Mouse (Mus musculus): ENCODE results near the gene G430095P16Rik. TPM values are rescaled to one million over a fixed set of nuclear protein-coding genes. Genes with fewer than 3 reads are reported as not detected.

G430095P16Rik gene
- polyA plus RNA-seq, 1 experiment from 2014 or later, result 1.1 TPM

DNA sequence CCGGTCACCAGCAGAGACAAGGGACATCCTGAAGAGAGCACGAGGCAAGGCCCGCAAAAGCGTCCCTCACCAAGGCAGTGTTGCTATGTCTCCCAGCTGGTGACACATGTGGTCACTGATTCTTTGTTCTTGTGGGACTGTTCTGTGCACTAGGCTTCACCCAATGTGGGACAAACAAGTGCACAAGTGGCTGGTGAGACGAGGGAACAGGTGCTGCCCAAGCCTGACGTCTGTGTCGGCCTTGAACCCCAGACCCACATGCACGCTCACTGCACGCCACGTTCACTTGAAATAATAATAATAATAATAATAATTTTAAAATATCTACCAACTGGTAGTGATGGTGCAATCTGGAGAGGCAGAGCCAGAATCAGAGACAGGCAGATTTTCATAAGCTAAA lies 36.9 kb downstream of the G430095P16Rik start:
- Histone ChIP-seq H3K36me3 (no peaks in the 10 kb centered on the region), H3K4me3 (no peak overlapping the region), H3K27me3 (ENCODE audit: low read depth, poor library complexity, severe bottlenecking) (peaks cover 100% of the 10 kb centered on the region), H3K4me1 (peaks cover 10% of the 10 kb centered on the region), H3K9me3 (replicated peaks) (no peaks in the 10 kb centered on the region), H3K27ac (replicated peaks) (no peak overlapping the region)
- no peak for DNase-seq (ENCODE audit: low spot score)
- WGBS, result 88% methylated on average over 10 of the region's 10 CpGs

DNA sequence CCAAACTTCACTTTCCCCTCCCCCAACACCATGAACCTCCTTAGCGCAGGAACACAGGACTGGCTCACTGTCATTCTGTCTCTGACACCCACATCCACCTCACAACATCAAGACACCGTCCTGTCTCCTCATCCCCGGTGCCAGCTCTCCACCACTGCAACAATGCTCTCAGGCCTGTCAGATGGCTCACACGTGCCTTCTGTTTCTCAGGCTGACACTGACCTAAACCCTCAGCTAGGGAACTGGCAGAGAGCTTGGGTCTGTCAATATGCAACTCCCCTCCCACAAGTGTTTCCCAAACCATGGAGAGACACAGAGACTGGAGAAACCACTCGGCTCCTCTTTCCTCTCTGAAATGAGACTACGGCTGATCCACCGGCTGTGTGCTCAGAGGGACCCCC lies 37.6 kb downstream of the G430095P16Rik start:
- peaks cover 100% of the 10 kb centered on the region for H3K27me3 ChIP-seq (ENCODE audit: low read depth, poor library complexity, severe bottlenecking)
- peaks cover 17% of the 10 kb centered on the region for H3K4me1 ChIP-seq
- H3K4me3 ChIP-seq, result no peak overlapping the region
- no peak for DNase-seq (ENCODE audit: low spot score)
- no peak overlapping the region for H3K27ac ChIP-seq (replicated peaks)
- H3K9me3 ChIP-seq (replicated peaks), result no peaks in the 10 kb centered on the region
- WGBS, result 51% methylated on average over 7 of the region's 7 CpGs
- no peaks in the 10 kb centered on the region for H3K36me3 ChIP-seq

DNA sequence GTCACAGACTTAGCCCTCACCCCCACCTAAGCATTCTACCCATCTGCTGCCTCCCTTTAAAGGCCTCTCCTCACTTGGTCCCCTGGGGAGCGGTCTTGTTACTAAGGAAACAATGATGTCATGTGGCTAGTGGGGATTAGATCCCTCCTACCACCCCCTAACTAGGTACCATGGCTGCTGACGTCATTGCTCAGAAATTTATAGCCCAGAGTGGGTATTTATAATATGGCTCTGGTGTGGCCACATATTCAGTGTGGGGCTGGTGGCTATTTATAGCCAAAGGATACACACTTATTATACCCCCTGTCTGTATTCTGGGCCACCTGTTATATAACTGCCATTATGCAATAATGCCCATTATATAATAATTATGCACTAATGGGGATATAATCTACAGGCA lies 38.1 kb downstream of the G430095P16Rik start:
- Histone ChIP-seq H3K9me3 (replicated peaks) (no peaks in the 10 kb centered on the region), H3K4me1 (peaks cover 22% of the 10 kb centered on the region), H3K36me3 (no peaks in the 10 kb centered on the region), H3K27me3 (ENCODE audit: low read depth, poor library complexity, severe bottlenecking) (peaks cover 100% of the 10 kb centered on the region), H3K4me3 (no peak overlapping the region), H3K27ac (replicated peaks) (no peak overlapping the region)
- no peak for DNase-seq (ENCODE audit: low spot score)
- 47% methylated on average over 2 of the region's 2 CpGs for WGBS

DNA sequence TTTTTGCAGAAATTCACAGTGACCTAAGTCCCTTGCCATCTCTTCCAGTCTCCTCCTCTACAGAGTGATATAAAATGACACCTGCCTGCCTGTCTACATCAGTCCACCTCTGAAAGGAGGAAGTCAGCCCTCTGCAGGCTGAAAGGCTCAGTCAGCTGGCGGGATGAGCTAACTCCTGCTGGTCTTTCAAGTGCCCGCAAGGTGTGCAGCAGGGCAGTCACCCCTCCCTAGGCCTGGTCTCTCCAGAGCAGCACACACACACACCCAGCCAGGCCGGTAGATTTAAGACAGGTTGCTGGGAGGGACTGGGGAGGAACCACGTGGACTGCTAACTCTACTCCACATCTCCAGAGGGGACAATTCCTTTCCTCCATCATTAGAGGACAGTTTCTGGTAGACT lies 41.3 kb downstream of the G430095P16Rik start:
- no peak for DNase-seq (ENCODE audit: low spot score)
- H3K27ac ChIP-seq (replicated peaks), result no peak overlapping the region
- H3K4me1 ChIP-seq, result peaks cover 26% of the 10 kb centered on the region
- H3K36me3 ChIP-seq, result no peaks in the 10 kb centered on the region
- WGBS, result 59% methylated on average over 4 of the region's 4 CpGs
- no peaks in the 10 kb centered on the region for H3K9me3 ChIP-seq (replicated peaks)
- H3K27me3 ChIP-seq (ENCODE audit: low read depth, poor library complexity, severe bottlenecking), result peaks cover 100% of the 10 kb centered on the region
- no peak overlapping the region for H3K4me3 ChIP-seq

DNA sequence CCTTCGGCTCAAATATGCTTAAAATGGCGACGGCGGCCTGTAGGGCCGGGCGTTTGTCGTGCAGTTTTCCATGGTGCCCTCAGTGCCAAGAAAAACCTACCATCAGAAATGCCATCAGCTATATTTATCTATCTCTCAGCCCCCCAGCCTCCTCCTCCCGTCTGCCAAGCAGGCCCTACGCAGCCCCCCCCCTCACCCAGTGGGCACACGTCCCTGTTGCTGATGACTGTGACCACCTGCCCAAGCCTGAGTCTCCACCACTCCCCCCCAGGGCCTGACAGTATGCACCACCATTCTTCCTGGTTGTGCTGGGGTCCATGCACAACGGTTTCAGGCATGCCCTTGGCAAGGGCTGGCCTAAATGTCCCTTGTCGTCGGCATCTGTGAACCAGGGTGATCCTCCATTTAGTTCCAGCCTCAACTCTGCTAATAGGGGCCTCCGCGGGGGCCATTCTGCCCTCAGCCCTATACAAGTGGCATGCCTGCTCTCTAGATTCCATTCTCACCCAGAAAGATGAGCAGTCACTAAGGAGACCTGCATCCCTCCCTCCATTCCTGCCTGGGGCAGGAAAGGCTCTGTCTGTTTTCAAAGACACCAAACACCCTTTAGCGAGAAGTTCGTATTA lies 42.2 kb downstream of the G430095P16Rik start:
- DNase-seq (ENCODE audit: low spot score), result no peak
- H3K27ac ChIP-seq (replicated peaks), result no peak overlapping the region
- 80% methylated on average over 17 of the region's 17 CpGs for WGBS
- no peak overlapping the region for H3K4me3 ChIP-seq
- peaks cover 100% of the 10 kb centered on the region for H3K27me3 ChIP-seq (ENCODE audit: low read depth, poor library complexity, severe bottlenecking)
- H3K36me3 ChIP-seq, result no peaks in the 10 kb centered on the region
- H3K4me1 ChIP-seq, result peaks cover 26% of the 10 kb centered on the region
- H3K9me3 ChIP-seq (replicated peaks), result no peaks in the 10 kb centered on the region

DNA sequence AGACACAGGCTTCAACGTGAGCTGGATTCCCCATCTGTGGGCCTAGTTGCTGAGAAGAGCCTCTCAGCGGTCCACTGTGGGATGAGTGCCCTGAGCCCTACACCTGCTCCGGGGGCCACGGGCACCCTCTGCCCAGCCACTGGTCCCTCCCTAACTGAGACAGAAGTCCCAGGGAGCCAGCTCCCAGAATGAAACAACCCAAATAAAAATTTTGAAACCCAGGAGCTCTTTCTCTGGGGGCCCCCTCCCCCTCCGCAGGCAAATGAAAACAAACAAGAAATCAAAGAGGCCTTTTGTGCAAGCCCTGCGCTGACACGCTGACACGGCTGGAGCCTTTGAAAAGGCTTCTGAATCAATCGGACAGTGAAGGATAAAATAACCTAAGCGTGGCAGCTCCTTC lies 42.8 kb downstream of the G430095P16Rik start:
- Histone ChIP-seq H3K27me3 (ENCODE audit: low read depth, poor library complexity, severe bottlenecking) (peaks cover 100% of the 10 kb centered on the region), H3K36me3 (no peaks in the 10 kb centered on the region), H3K27ac (replicated peaks) (no peak overlapping the region), H3K4me3 (no peak overlapping the region), H3K9me3 (replicated peaks) (no peaks in the 10 kb centered on the region), H3K4me1 (peaks cover 28% of the 10 kb centered on the region)
- WGBS, result 16% methylated on average over 10 of the region's 10 CpGs
- no peak for DNase-seq (ENCODE audit: low spot score)

DNA sequence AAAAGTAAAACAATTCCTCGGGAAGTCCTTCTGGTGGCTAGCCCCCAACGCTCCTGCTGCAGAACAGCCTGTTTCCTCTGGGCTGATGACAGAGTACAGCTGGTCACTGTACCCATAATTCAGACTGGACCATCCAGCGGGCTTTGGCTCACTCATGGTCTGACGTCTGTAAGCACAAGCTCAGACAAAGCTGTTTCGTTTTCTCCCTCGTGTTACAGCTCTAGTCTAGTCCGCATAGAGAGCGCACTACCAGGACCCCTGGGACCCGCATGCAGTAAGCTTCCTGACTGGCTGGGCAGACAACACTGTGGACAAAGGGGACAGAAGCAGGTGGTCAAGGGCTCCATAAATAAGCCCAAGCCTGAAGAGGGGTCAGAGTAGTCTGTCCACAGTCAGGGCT lies 43.6 kb downstream of the G430095P16Rik start:
- no peak overlapping the region for H3K27ac ChIP-seq (replicated peaks)
- 56% methylated on average over 9 of the region's 9 CpGs for WGBS

DNA sequence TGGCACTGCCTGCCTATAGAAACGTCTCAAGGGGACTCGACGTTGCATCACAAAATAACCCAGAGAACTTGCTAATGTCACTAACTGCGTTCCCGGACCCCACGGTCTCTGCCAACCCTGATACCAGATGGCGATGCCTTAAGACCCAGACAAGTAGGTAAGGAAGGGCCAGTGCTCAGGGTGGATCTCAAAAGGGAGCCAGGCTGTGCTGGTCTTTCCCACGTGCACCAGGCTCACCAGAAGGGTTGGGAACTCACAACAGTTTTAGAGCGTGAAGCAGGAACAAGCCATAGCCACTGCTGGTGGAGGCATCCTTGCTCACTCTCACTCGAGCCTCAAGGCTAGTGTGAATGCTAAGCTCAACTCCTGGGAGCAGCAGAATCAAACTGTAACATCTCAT lies 44.4 kb downstream of the G430095P16Rik start:
- Histone ChIP-seq H3K36me3 (no peaks in the 10 kb centered on the region), H3K27ac (replicated peaks) (no peak overlapping the region), H3K27me3 (ENCODE audit: low read depth, poor library complexity, severe bottlenecking) (peaks cover 100% of the 10 kb centered on the region), H3K4me3 (no peak overlapping the region), H3K9me3 (replicated peaks) (no peaks in the 10 kb centered on the region), H3K4me1 (peaks cover 29% of the 10 kb centered on the region)
- no peak for DNase-seq (ENCODE audit: low spot score)
- 82% methylated on average over 10 of the region's 10 CpGs for WGBS

More for the DNA sequence above, 43.6 kb downstream of the G430095P16Rik start:
- H3K4me1 ChIP-seq, result peaks cover 24% of the 10 kb centered on the region
- no peak overlapping the region for H3K4me3 ChIP-seq
- H3K36me3 ChIP-seq, result no peaks in the 10 kb centered on the region
- peaks cover 100% of the 10 kb centered on the region for H3K27me3 ChIP-seq (ENCODE audit: low read depth, poor library complexity, severe bottlenecking)
- H3K9me3 ChIP-seq (replicated peaks), result no peaks in the 10 kb centered on the region
- no peak for DNase-seq (ENCODE audit: low spot score)

DNA sequence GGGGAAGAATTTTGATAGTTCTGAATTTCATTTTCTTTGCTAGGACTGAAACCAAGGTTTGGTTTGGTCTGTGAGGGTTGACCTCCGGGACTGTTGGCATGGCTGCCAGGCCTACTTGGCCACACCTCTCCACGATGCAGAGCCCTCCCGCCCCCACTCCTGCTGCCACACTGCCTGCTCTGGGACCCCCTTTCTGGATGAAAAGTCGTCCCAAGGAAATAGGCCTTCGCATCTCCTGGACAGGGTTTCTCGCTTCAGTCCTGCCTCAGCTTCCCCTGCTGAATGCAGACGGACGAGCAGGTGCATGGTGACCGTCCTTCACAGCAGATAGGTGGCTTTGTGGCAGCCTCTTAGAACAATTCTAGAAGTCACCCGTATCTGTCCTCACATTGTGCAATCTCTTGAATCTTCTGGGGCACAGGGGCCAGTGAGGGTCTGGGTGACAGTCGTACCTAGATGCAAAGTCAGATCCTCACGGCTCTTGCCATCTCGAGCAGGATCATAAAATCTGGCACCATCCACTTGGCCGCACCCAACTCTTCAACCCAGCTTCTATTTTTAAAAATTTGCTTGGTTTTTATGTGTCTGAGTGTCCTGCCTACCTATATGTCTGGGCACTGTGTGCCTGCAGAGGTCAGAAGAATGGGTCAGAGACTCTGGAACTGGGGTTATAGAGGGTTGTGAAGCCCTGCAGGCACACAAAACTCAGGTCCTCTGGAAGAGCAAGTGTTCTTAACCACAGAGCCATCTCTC lies 45.7 kb downstream of the G430095P16Rik start:
- H3K4me3 ChIP-seq, result no peak overlapping the region
- DNase-seq (ENCODE audit: low spot score), result no peak
- no peaks in the 10 kb centered on the region for H3K36me3 ChIP-seq
- peaks cover 32% of the 10 kb centered on the region for H3K4me1 ChIP-seq
- H3K27ac ChIP-seq (replicated peaks), result no peak overlapping the region
- H3K9me3 ChIP-seq (replicated peaks), result no peaks in the 10 kb centered on the region
- 88% methylated on average over 14 of the region's 14 CpGs for WGBS
- peaks cover 100% of the 10 kb centered on the region for H3K27me3 ChIP-seq (ENCODE audit: low read depth, poor library complexity, severe bottlenecking)

DNA sequence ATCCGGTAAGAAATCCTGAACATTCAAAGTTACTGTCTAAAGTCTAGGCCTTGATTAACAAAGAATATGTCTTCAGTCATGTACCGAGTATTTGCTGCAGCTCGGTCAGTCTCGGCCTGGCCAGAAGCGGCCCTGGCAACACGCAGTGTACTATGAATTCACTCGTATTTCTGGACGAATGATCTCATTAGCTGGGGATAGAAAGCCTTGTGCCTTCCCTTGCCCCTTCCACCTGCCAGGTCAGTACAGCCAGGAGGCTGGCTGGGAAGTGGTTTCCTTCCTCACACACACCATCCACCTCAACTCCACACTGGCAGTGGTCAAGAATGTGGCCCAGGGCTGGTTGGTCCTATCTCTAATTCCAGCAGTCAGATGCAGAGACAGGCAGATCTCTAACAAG lies 46.5 kb downstream of the G430095P16Rik start:
- H3K9me3 ChIP-seq (replicated peaks), result no peaks in the 10 kb centered on the region
- no peak for DNase-seq (ENCODE audit: low spot score)
- H3K36me3 ChIP-seq, result no peaks in the 10 kb centered on the region
- no peak overlapping the region for H3K27ac ChIP-seq (replicated peaks)
- WGBS, result 85% methylated on average over 8 of the region's 8 CpGs
- peaks cover 100% of the 10 kb centered on the region for H3K27me3 ChIP-seq (ENCODE audit: low read depth, poor library complexity, severe bottlenecking)
- H3K4me3 ChIP-seq, result no peak overlapping the region
- H3K4me1 ChIP-seq, result peaks cover 40% of the 10 kb centered on the region

DNA sequence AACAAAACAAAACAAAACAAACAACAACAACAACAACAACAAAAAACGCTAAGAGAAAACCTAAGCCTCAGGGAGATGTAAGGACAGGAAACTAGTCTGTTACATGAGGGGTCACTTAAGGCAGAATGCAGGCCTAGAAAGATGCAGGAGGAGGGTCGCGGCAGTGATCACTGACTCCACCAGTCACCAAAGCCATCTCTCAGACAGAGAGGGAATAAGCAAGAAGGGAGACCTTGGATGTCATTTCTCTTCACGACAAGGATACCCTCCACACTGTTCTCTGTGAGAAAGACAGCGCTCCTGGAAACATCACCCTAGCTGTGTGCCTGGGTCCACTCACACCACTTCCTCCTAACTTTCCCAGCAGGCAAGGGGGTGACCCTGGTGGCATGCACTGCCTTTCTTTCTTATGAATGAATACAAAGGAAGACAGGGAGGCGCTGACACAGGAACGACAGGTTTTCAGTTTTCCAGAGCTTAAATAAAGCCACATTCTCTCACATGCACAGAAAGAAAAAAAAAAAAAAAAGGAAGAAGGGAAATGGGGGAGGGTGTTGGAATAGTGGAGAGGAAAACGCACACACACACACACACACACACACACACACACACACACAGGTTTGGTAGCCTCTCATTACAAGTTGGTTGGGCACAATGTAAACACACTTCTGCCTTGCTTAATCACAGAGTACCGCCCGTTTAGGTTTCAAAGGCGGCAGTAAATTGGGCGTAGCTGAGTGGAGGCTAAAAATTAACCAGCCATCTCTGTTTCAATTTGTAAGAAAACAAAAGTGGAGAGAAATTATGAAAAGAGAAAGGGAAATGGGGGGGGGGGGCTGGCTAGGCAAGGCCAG lies 47.5 kb downstream of the G430095P16Rik start:
- H3K27ac ChIP-seq (replicated peaks), result no peak overlapping the region
- 30% methylated on average over 12 of the region's 12 CpGs for WGBS
- H3K27me3 ChIP-seq (ENCODE audit: low read depth, poor library complexity, severe bottlenecking), result peaks cover 100% of the 10 kb centered on the region
- H3K9me3 ChIP-seq (replicated peaks), result no peaks in the 10 kb centered on the region
- peaks cover 43% of the 10 kb centered on the region for H3K4me1 ChIP-seq
- DNase-seq (ENCODE audit: low spot score), result no peak
- H3K4me3 ChIP-seq, result 0 out of 2 replicates have a peak overlapping the region, but pooled peaks have one; percentile 1
- H3K36me3 ChIP-seq, result no peaks in the 10 kb centered on the region

DNA sequence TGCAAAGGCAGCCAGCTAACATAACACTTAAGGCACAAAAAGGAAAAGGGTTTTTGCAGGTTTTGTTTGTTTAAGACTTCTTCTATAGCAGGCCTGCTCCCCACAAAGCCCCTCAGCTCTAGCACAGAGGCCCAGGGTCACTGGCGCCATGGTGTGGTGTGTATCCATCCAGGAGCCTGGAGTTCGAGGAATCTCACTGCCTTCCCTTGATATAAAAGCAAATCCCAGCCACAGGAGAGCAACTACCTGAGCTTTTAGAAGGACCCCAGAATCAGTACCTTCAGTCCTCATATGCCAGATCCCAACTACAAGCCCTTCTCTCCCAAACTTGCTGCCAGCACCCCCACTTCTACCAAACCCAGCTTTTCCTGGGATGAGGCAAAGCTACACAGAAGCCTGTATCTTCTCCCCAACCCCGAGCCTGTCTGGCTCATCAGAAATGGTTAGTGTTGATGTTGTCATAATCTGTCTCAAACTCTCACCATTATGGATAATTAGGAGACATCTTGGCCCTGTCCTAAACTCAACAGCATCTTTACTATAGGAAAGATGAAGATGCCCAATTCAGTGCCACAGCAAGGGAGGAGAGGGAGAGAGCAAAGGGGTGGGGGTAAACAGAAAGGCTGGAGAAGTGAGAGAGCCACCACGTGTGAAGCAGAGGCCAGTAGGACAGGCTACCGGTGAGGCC lies 48.3 kb downstream of the G430095P16Rik start:
- H3K27me3 ChIP-seq (ENCODE audit: low read depth, poor library complexity, severe bottlenecking), result peaks cover 100% of the 10 kb centered on the region
- no peak for DNase-seq (ENCODE audit: low spot score)
- WGBS, result 16% methylated on average over 5 of the region's 5 CpGs

More for the DNA sequence above, 48.3 kb downstream of the G430095P16Rik start:
- no peaks in the 10 kb centered on the region for H3K36me3 ChIP-seq
- peaks cover 38% of the 10 kb centered on the region for H3K4me1 ChIP-seq
- no peak overlapping the region for H3K27ac ChIP-seq (replicated peaks)
- H3K9me3 ChIP-seq (replicated peaks), result no peaks in the 10 kb centered on the region
- H3K4me3 ChIP-seq, result no peak overlapping the region

Data from midbrain, embryonic 10.5 days (tissue).